Mouse (Mus musculus) erythroid progenitor cell, adult 5-6 weeks (primary cell): ENCODE results near the gene Sertm1. TPM values are rescaled to one million over a fixed set of nuclear protein-coding genes. Genes with fewer than 3 reads are reported as not detected.

Experiments
- ATAC-seq: replicated peaks from 2 replicates; pipeline ENCODE4 v1.8.0; 2016; ENCODE audit warnings: moderate number of reproducible peaks, mild to moderate bottlenecking, moderate TSS enrichment, inconsistent platforms; ENCODE audit not compliant: poor library complexity, low FRiP score, severe bottlenecking
- total RNA-seq, 2 experiments: library from RNA; stranded (forward) in 1 of 2; stranded (reverse) in 1 of 2; fragments of 150-400 nt in 1 of 2; fragments of 186-747, 209-891 nt in 1 of 2; gene quantifications; 2 replicates each; pipeline versions ENCODE4 v1.2.3 to v1.2.4; 2015 to 2017; ENCODE audit warnings: low replicate concordance in 2 of 2

Sertm1 gene
- not detected in 2 replicates for total RNA-seq (2015; ENCODE audit: low replicate concordance)
- total RNA-seq (2017; ENCODE audit: low replicate concordance) = not detected in 2 replicates

- ATAC-seq = no peak
Measured at GRCm38 (mm10) chr3:54915643-54916071, at the start of gene Sertm1. Sertm1 (minus strand) TSS chr3:54915887.

- no peak for ATAC-seq
Measured at GRCm38 (mm10) chr3:54964948-54965506, 49.3 kb upstream of the Sertm1 start.

- ATAC-seq = no peak
Measured at GRCm38 (mm10) chr3:54943067-54943810, 27.6 kb upstream of the Sertm1 start.

- no peak for ATAC-seq
Measured at GRCm38 (mm10) chr3:54934535-54934934, 18.8 kb upstream of the Sertm1 start.

- no peak for ATAC-seq
Measured at GRCm38 (mm10) chr3:54932599-54932998, 16.9 kb upstream of the Sertm1 start.

- no peak for ATAC-seq
Measured at GRCm38 (mm10) chr3:54920425-54920824, 4.7 kb upstream of the Sertm1 start.

- ATAC-seq = no peak
Measured at GRCm38 (mm10) chr3:54914845-54915642, 643 bp downstream of the Sertm1 start.

GRCm38 (mm10) chr3:54908878-54909277 is 6.8 kb downstream of the Sertm1 start:
- ATAC-seq = no peak

GRCm38 (mm10) chr3:54897974-54898373 is 17.7 kb downstream of the Sertm1 start:
- no peak for ATAC-seq

GRCm38 (mm10) chr3:54894891-54895290 is 20.8 kb downstream of the Sertm1 start:
- ATAC-seq = no peak

- no peak for ATAC-seq
Measured at GRCm38 (mm10) chr3:54892218-54892617, 23.5 kb downstream of the Sertm1 start.

GRCm38 (mm10) chr3:54886501-54886900 is 29.2 kb downstream of the Sertm1 start:
- ATAC-seq = no peak

Other genes starting within 250 kb of the Sertm1 start
- gene Supt20, start 223.1 kb downstream of the Sertm1 start, total RNA-seq (2015; ENCODE audit: low replicate concordance) = 82.2 and 85.1 TPM in 2 replicates
- gene Supt20, start 223.1 kb downstream of the Sertm1 start, total RNA-seq (2017; ENCODE audit: low replicate concordance) = 54.3 and 68.4 TPM in 2 replicates
- gene Gm21958, start 201.5 kb downstream of the Sertm1 start, total RNA-seq (2015; ENCODE audit: low replicate concordance) = not detected in 2 replicates
- not detected in 2 replicates for gene Gm21958, start 201.5 kb downstream of the Sertm1 start, total RNA-seq (2017; ENCODE audit: low replicate concordance)
- gene Exosc8, start 180.5 kb downstream of the Sertm1 start, total RNA-seq (2015; ENCODE audit: low replicate concordance) = 91.4 and 111 TPM in 2 replicates
- 75.7 and 94.0 TPM in 2 replicates for gene Exosc8, start 180.5 kb downstream of the Sertm1 start, total RNA-seq (2017; ENCODE audit: low replicate concordance)
- gene Alg5, start 180.3 kb downstream of the Sertm1 start, total RNA-seq (2015; ENCODE audit: low replicate concordance) = 10.5 and 30.6 TPM in 2 replicates
- 1.9 and 6.5 TPM in 2 replicates for gene Alg5, start 180.3 kb downstream of the Sertm1 start, total RNA-seq (2017; ENCODE audit: low replicate concordance)
- gene Smad9, start 160.3 kb downstream of the Sertm1 start, total RNA-seq (2015; ENCODE audit: low replicate concordance) = not detected in 2 replicates
- not detected in 2 replicates for gene Smad9, start 160.3 kb downstream of the Sertm1 start, total RNA-seq (2017; ENCODE audit: low replicate concordance)
- 3.8 and 51.9 TPM in 2 replicates for gene Rfxap, start 108.1 kb downstream of the Sertm1 start, total RNA-seq (2015; ENCODE audit: low replicate concordance)
- 19.3 and 48.1 TPM in 2 replicates for gene Rfxap, start 108.1 kb downstream of the Sertm1 start, total RNA-seq (2017; ENCODE audit: low replicate concordance)
- not detected in 2 replicates for gene Ccna1, start 139.6 kb upstream of the Sertm1 start, total RNA-seq (2015; ENCODE audit: low replicate concordance)
- gene Ccna1, start 139.6 kb upstream of the Sertm1 start, total RNA-seq (2017; ENCODE audit: low replicate concordance) = not detected in 2 replicates
- gene Spg20, start 196.2 kb upstream of the Sertm1 start, total RNA-seq (2015; ENCODE audit: low replicate concordance) = 0.36 and 2.9 TPM in 2 replicates
- gene Spg20, start 196.2 kb upstream of the Sertm1 start, total RNA-seq (2017; ENCODE audit: low replicate concordance) = 2.3 and 2.4 TPM in 2 replicates
- gene Ccdc169, start 221.5 kb upstream of the Sertm1 start, total RNA-seq (2015; ENCODE audit: low replicate concordance) = not detected in 2 replicates
- not detected in 2 replicates for gene Ccdc169, start 221.5 kb upstream of the Sertm1 start, total RNA-seq (2017; ENCODE audit: low replicate concordance)